Mouse (Mus musculus): Measurements from ENCODE around the gene Dlgap3. TPM values are rescaled to one million over a fixed set of nuclear protein-coding genes. Genes with fewer than 3 reads are reported as not detected.

Dlgap3 gene
- polyA plus RNA-seq, 1 experiment from 2014 or later = 6.7 TPM

GRCm38 (mm10) chr4:127216251-127216651, 47.2 kb downstream of the Dlgap3 start:
- no peak overlapping the region for H3K4me2 ChIP-seq (replicated peaks; ENCODE audit: low read depth, low read length)
- H3K9ac ChIP-seq (ENCODE audit: low read depth, low read length) = no peak overlapping the region
- WGBS = 82% methylated on average over 4 of the region's 4 CpGs
- no peaks in the 10 kb centered on the region for H3K36me3 ChIP-seq (ENCODE audit: control insufficient read depth, insufficient read depth, low read length)
- no peaks in the 10 kb centered on the region for H3K4me1 ChIP-seq (replicated peaks; ENCODE audit: control insufficient read depth, insufficient read depth, low read length)
- no peak overlapping the region for H3K27ac ChIP-seq (ENCODE audit: low read depth, low read length)
- DNase-seq (ENCODE audit: low spot score) (no peak), ATAC-seq (ENCODE audit: low FRiP score) (no peak)
- peaks cover 9% of the 10 kb centered on the region for H3K27me3 ChIP-seq (ENCODE audit: control insufficient read depth, insufficient read depth, low read length)
- no peaks in the 10 kb centered on the region for H3K9me3 ChIP-seq (ENCODE audit: control insufficient read depth, low read length)
- H3K4me3 ChIP-seq (ENCODE audit: low read depth, low read length) = no peak overlapping the region

GRCm38 (mm10) chr4:127217048-127217447, 48.0 kb downstream of the Dlgap3 start:
- H3K27ac ChIP-seq (ENCODE audit: low read depth, low read length) = no peak overlapping the region; the same call in 1 of the 2 replicates
- ATAC-seq (ENCODE audit: low FRiP score) = no peak
- no peaks in the 10 kb centered on the region for H3K36me3 ChIP-seq (ENCODE audit: control insufficient read depth, insufficient read depth, low read length)
- H3K9ac ChIP-seq (ENCODE audit: low read depth, low read length) = no peak overlapping the region
- no peak overlapping the region for H3K4me3 ChIP-seq (ENCODE audit: low read depth, low read length)
- no peak overlapping the region for H3K4me2 ChIP-seq (replicated peaks; ENCODE audit: low read depth, low read length)
- no peak for DNase-seq (ENCODE audit: low spot score)
- no peaks in the 10 kb centered on the region for H3K9me3 ChIP-seq (ENCODE audit: control insufficient read depth, low read length)
- 70% methylated on average over 11 of the region's 11 CpGs for WGBS
- H3K4me1 ChIP-seq (replicated peaks; ENCODE audit: control insufficient read depth, insufficient read depth, low read length) = no peaks in the 10 kb centered on the region
- peaks cover 9% of the 10 kb centered on the region for H3K27me3 ChIP-seq (ENCODE audit: control insufficient read depth, insufficient read depth, low read length)

- 43% methylated on average over 10 of the region's 10 CpGs for WGBS
- ATAC-seq (ENCODE audit: low FRiP score) (no peak), DNase-seq (ENCODE audit: low spot score) (no peak)
- no peaks in the 10 kb centered on the region; the same call in 1 of the 2 replicates for H3K4me1 ChIP-seq (replicated peaks; ENCODE audit: control insufficient read depth, insufficient read depth, low read length)
- peaks cover 2% of the 10 kb centered on the region; the same call in 1 of the 2 replicates for H3K27me3 ChIP-seq (ENCODE audit: control insufficient read depth, insufficient read depth, low read length)
- no peak overlapping the region for H3K4me3 ChIP-seq (ENCODE audit: low read depth, low read length)
- H3K27ac ChIP-seq (ENCODE audit: low read depth, low read length) = no peak overlapping the region
- no peak overlapping the region for H3K4me2 ChIP-seq (replicated peaks; ENCODE audit: low read depth, low read length)
- no peak overlapping the region for H3K9ac ChIP-seq (ENCODE audit: low read depth, low read length)
- no peaks in the 10 kb centered on the region for H3K9me3 ChIP-seq (ENCODE audit: control insufficient read depth, low read length)
- no peaks in the 10 kb centered on the region for H3K36me3 ChIP-seq (ENCODE audit: control insufficient read depth, insufficient read depth, low read length)
Observed at GRCm38 (mm10) chr4:127223291-127223690, 54.3 kb downstream of the Dlgap3 start.

GRCm38 (mm10) chr4:127223755-127224154, 54.8 kb downstream of the Dlgap3 start:
- no peak for ATAC-seq (ENCODE audit: low FRiP score)
- Histone ChIP-seq H3K27ac (ENCODE audit: low read depth, low read length) (no peak overlapping the region), H3K9ac (ENCODE audit: low read depth, low read length) (no peak overlapping the region), H3K36me3 (ENCODE audit: control insufficient read depth, insufficient read depth, low read length) (no peaks in the 10 kb centered on the region), H3K4me3 (ENCODE audit: low read depth, low read length) (no peak overlapping the region), H3K4me2 (replicated peaks; ENCODE audit: low read depth, low read length) (no peak overlapping the region), H3K9me3 (ENCODE audit: control insufficient read depth, low read length) (no peaks in the 10 kb centered on the region), H3K4me1 (replicated peaks; ENCODE audit: control insufficient read depth, insufficient read depth, low read length) (no peaks in the 10 kb centered on the region; the same call in 1 of the 2 replicates), H3K27me3 (ENCODE audit: control insufficient read depth, insufficient read depth, low read length) (peaks cover 2% of the 10 kb centered on the region; the same call in 1 of the 2 replicates)
- no peak for DNase-seq (ENCODE audit: low spot score)
- WGBS = 56% methylated on average over 4 of the region's 4 CpGs

- Histone ChIP-seq H3K4me1 (replicated peaks; ENCODE audit: control insufficient read depth, insufficient read depth, low read length) (no peaks in the 10 kb centered on the region; the same call in 1 of the 2 replicates), H3K27me3 (ENCODE audit: control insufficient read depth, insufficient read depth, low read length) (peaks cover 2% of the 10 kb centered on the region; the same call in 1 of the 2 replicates), H3K4me2 (replicated peaks; ENCODE audit: low read depth, low read length) (peak overlapping the region; percentile 26; the same call in 1 of the 2 replicates), H3K27ac (ENCODE audit: low read depth, low read length) (no peak overlapping the region), H3K9ac (ENCODE audit: low read depth, low read length) (peak overlapping the region; percentile 21; the same call in 1 of the 2 replicates), H3K9me3 (ENCODE audit: control insufficient read depth, low read length) (no peaks in the 10 kb centered on the region), H3K36me3 (ENCODE audit: control insufficient read depth, insufficient read depth, low read length) (no peaks in the 10 kb centered on the region), H3K4me3 (ENCODE audit: low read depth, low read length) (no peak overlapping the region)
- DNase-seq (ENCODE audit: low spot score) = no peak
- WGBS = 12% methylated on average over 19 of the region's 19 CpGs
- no peak for ATAC-seq (ENCODE audit: low FRiP score)
Observed at GRCm38 (mm10) chr4:127224444-127225100, 55.6 kb downstream of the Dlgap3 start.

- H3K27ac ChIP-seq (ENCODE audit: low read depth, low read length) = peak overlapping the region; percentile 83
- no peaks in the 10 kb centered on the region; the same call in 1 of the 2 replicates for H3K4me1 ChIP-seq (replicated peaks; ENCODE audit: control insufficient read depth, insufficient read depth, low read length)
- peaks cover 2% of the 10 kb centered on the region; the same call in 1 of the 2 replicates for H3K27me3 ChIP-seq (ENCODE audit: control insufficient read depth, insufficient read depth, low read length)
- no peak overlapping the region for H3K4me2 ChIP-seq (replicated peaks; ENCODE audit: low read depth, low read length)
- no peak for ATAC-seq (ENCODE audit: low FRiP score)
- H3K4me3 ChIP-seq (ENCODE audit: low read depth, low read length) = no peak overlapping the region
- no peaks in the 10 kb centered on the region for H3K9me3 ChIP-seq (ENCODE audit: control insufficient read depth, low read length)
- H3K9ac ChIP-seq (ENCODE audit: low read depth, low read length) = no peak overlapping the region
- DNase-seq (ENCODE audit: low spot score) = no peak
- 46% methylated on average over 4 of the region's 4 CpGs for WGBS
- no peaks in the 10 kb centered on the region for H3K36me3 ChIP-seq (ENCODE audit: control insufficient read depth, insufficient read depth, low read length)
Observed at GRCm38 (mm10) chr4:127226067-127226466, 57.1 kb downstream of the Dlgap3 start.

- no peaks in the 10 kb centered on the region for H3K36me3 ChIP-seq (ENCODE audit: control insufficient read depth, insufficient read depth, low read length)
- WGBS = 10% methylated on average over 17 of the region's 17 CpGs
- no peaks in the 10 kb centered on the region for H3K9me3 ChIP-seq (ENCODE audit: control insufficient read depth, low read length)
- no peak overlapping the region for H3K4me3 ChIP-seq (ENCODE audit: low read depth, low read length)
- H3K9ac ChIP-seq (ENCODE audit: low read depth, low read length) = peak overlapping the region; percentile 27; the same call in 1 of the 2 replicates
- ATAC-seq (ENCODE audit: low FRiP score) (peak; percentile 90), DNase-seq (ENCODE audit: low spot score) (peak; percentile 76)
- H3K27me3 ChIP-seq (ENCODE audit: control insufficient read depth, insufficient read depth, low read length) = peaks cover 2% of the 10 kb centered on the region; the same call in 1 of the 2 replicates
- H3K27ac ChIP-seq (ENCODE audit: low read depth, low read length) = peak overlapping the region; percentile 83
- H3K4me2 ChIP-seq (replicated peaks; ENCODE audit: low read depth, low read length) = peak overlapping the region; percentile 19
- H3K4me1 ChIP-seq (replicated peaks; ENCODE audit: control insufficient read depth, insufficient read depth, low read length) = peaks cover under 1% of the 10 kb centered on the region
Observed at GRCm38 (mm10) chr4:127227051-127227673, 58.2 kb downstream of the Dlgap3 start.

GRCm38 (mm10) chr4:127232028-127232427, 63.0 kb downstream of the Dlgap3 start:
- no peaks in the 10 kb centered on the region for H3K36me3 ChIP-seq (ENCODE audit: control insufficient read depth, insufficient read depth, low read length)
- ATAC-seq (ENCODE audit: low FRiP score) = peak; percentile 17
- H3K4me3 ChIP-seq (ENCODE audit: low read depth, low read length) = no peak overlapping the region
- H3K9ac ChIP-seq (ENCODE audit: low read depth, low read length) = no peak overlapping the region
- H3K27me3 ChIP-seq (ENCODE audit: control insufficient read depth, insufficient read depth, low read length) = no peaks in the 10 kb centered on the region; the same call in 1 of the 2 replicates
- WGBS = 22% methylated on average over 6 of the region's 6 CpGs
- no peak overlapping the region for H3K4me2 ChIP-seq (replicated peaks; ENCODE audit: low read depth, low read length)
- H3K27ac ChIP-seq (ENCODE audit: low read depth, low read length) = peak overlapping the region; percentile 85
- peaks cover 9% of the 10 kb centered on the region for H3K4me1 ChIP-seq (replicated peaks; ENCODE audit: control insufficient read depth, insufficient read depth, low read length)
- peak; percentile 82 for DNase-seq (ENCODE audit: low spot score)
- H3K9me3 ChIP-seq (ENCODE audit: control insufficient read depth, low read length) = no peaks in the 10 kb centered on the region
